Comparison of ENCODE assay signal across 9 mouse cellular contexts in the genomic region with DNA sequence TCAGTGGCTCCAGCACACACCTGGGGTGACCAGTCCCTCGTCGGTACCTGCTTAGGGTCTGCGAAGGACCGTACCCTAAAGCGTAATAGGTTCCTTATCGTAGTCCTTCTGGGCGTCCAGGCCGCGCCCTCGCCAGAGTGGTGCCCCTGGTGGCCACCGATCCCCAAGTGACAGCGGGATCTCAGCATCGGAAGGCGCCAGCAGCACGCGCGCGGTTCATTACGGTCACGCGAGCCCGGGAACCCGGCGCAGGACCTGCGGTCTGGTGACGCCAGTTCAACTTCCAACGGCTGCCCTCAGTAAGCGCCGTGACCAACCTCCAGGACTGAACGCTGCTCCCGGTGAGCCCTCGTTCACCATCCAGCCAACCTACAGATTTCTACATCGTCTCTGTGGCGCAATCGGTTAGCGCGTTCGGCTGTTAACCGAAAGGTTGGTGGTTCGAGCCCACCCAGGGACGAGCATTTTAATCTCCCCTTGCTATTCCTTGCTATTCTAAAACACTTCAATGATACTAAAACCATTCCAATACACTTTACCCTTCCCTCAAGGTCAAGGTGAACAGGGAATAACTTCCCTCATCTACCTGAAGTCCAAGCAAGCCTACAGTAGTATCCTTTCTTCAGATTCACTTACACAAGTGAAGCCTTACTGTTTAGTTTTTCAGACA. TPM values are rescaled to one million over a fixed set of nuclear protein-coding genes. Genes with fewer than 3 reads are reported as not detected.
DNase-seq lines count a peak whose midpoint lies in the region; ATAC-seq and TF ChIP-seq lines count a peak whose summit lies in the region.
"Had no signal": no experiment of that assay in that cellular context is flagged by ENCODE, and none has a peak within 500 bp of the region (broad histone marks: within the 10 kb centered on the region; RNA-seq: fewer than 3 reads in every experiment).

No protein-coding gene starts in this region.

- peak; percentile 94 for DNase-seq in heart, embryonic 10.5 days (ENCODE audit: low spot score)
- no peak for DNase-seq in heart, postnatal 25 days (ENCODE audit: low spot score)
- DNase-seq in G1E (ENCODE audit: low spot score): no peak
- no peak for DNase-seq in hindbrain, embryonic 14.5 days (ENCODE audit: low spot score)
- no peak for DNase-seq in cerebellum, adult 9-11 months

- peak overlapping the region; percentile 48 for H3K4me2 ChIP-seq in embryonic facial prominence, embryonic 15.5 days (replicated peaks)
- peak overlapping the region; percentile 36 for H3K4me2 ChIP-seq in hindbrain, embryonic 14.5 days (replicated peaks)
- peak overlapping the region; percentile 40 for H3K4me2 ChIP-seq in stomach, embryonic 14.5 days (replicated peaks; ENCODE audit: low read depth, low read length)

- ATAC-seq in G1E (ENCODE audit: extremely low read depth, insufficient number of reproducible peaks, low FRiP score, poor library complexity, severe bottlenecking): no peak
- peak; percentile 37; the same call in 1 of the 2 replicates for ATAC-seq in embryonic facial prominence, embryonic 15.5 days (ENCODE audit: insufficient number of reproducible peaks, low FRiP score, low TSS enrichment, low read depth)
- ATAC-seq in hindbrain, embryonic 14.5 days (ENCODE audit: low FRiP score): peak; percentile 43
- peak; percentile 47 for ATAC-seq in megakaryocyte, adult 5-6 weeks (ENCODE audit: poor library complexity, severe bottlenecking)
- peak; percentile 61; the same call in 1 of the 2 replicates for ATAC-seq in stomach, embryonic 14.5 days (ENCODE audit: insufficient number of reproducible peaks, insufficient read depth, low FRiP score, low read depth)

- H3K27me3 ChIP-seq in heart, embryonic 10.5 days (ENCODE audit: insufficient read depth, poor library complexity, severe bottlenecking): peaks cover 71% of the 10 kb centered on the region
- H3K27me3 ChIP-seq in G1E (ENCODE audit: insufficient read depth, low read length): peaks cover 26% of the 10 kb centered on the region
- peaks cover 93% of the 10 kb centered on the region for H3K27me3 ChIP-seq in embryonic facial prominence, embryonic 15.5 days
- H3K27me3 ChIP-seq in hindbrain, embryonic 14.5 days (ENCODE audit: control insufficient read depth, insufficient read depth, low read length): peaks cover 98% of the 10 kb centered on the region
- peaks cover 65% of the 10 kb centered on the region for H3K27me3 ChIP-seq in stomach, embryonic 14.5 days (ENCODE audit: control insufficient read depth, insufficient read depth, low read length)

- H3K4me3 ChIP-seq in heart, embryonic 10.5 days: peak overlapping the region; percentile 67
- peak overlapping the region; percentile 66 for H3K4me3 ChIP-seq in G1E (ENCODE audit: low read depth, low read length)
- H3K4me3 ChIP-seq in embryonic facial prominence, embryonic 15.5 days (replicated peaks): peak overlapping the region; percentile 32
- peak overlapping the region; percentile 18; the same call in 1 of the 2 replicates for H3K4me3 ChIP-seq in hindbrain, embryonic 14.5 days (replicated peaks; ENCODE audit: low read length)
- H3K4me3 ChIP-seq in stomach, embryonic 14.5 days (ENCODE audit: low read depth, low read length): peak overlapping the region; percentile 27
- H3K4me3 ChIP-seq: left cerebral cortex, adult 2 months had no signal

- intact Hi-C loops in heart, postnatal 25 days (cut with DNase I): no loop called here

- H3K36me3 ChIP-seq in heart, embryonic 10.5 days: no peaks in the 10 kb centered on the region
- no peaks in the 10 kb centered on the region for H3K36me3 ChIP-seq in G1E (replicated peaks)
- H3K36me3 ChIP-seq in embryonic facial prominence, embryonic 15.5 days: no peaks in the 10 kb centered on the region
- no peaks in the 10 kb centered on the region for H3K36me3 ChIP-seq in hindbrain, embryonic 14.5 days (replicated peaks; ENCODE audit: control insufficient read depth, insufficient read depth)
- H3K36me3 ChIP-seq in stomach, embryonic 14.5 days (ENCODE audit: control insufficient read depth, insufficient read depth, low read length): no peaks in the 10 kb centered on the region

- WGBS in heart, embryonic 10.5 days: under 1% methylated on average over 41 of the region's 41 CpGs
- under 1% methylated on average over 41 of the region's 41 CpGs for WGBS in embryonic facial prominence, embryonic 15.5 days
- WGBS in hindbrain, embryonic 14.5 days: under 1% methylated on average over 41 of the region's 41 CpGs
- under 1% methylated on average over 41 of the region's 41 CpGs for WGBS in stomach, embryonic 14.5 days

- no peak overlapping the region for H3K9ac ChIP-seq in embryonic facial prominence, embryonic 15.5 days
- H3K9ac ChIP-seq in hindbrain, embryonic 14.5 days: no peak overlapping the region
- H3K9ac ChIP-seq in stomach, embryonic 14.5 days (replicated peaks; ENCODE audit: low read depth, low read length): no peak overlapping the region

- no peaks in the 10 kb centered on the region for H3K9me3 ChIP-seq in heart, embryonic 10.5 days
- H3K9me3 ChIP-seq in G1E (replicated peaks): no peaks in the 10 kb centered on the region
- no peaks in the 10 kb centered on the region for H3K9me3 ChIP-seq in embryonic facial prominence, embryonic 15.5 days (replicated peaks)
- H3K9me3 ChIP-seq in hindbrain, embryonic 14.5 days (ENCODE audit: control insufficient read depth, low read length): no peaks in the 10 kb centered on the region
- no peaks in the 10 kb centered on the region for H3K9me3 ChIP-seq in stomach, embryonic 14.5 days (ENCODE audit: control insufficient read depth, low read depth, low read length)

- H3K4me1 ChIP-seq in heart, embryonic 10.5 days: peaks cover 22% of the 10 kb centered on the region
- peaks cover 13% of the 10 kb centered on the region for H3K4me1 ChIP-seq in G1E (ENCODE audit: insufficient read depth, low read depth, low read length)
- peaks cover 15% of the 10 kb centered on the region for H3K4me1 ChIP-seq in embryonic facial prominence, embryonic 15.5 days
- H3K4me1 ChIP-seq in hindbrain, embryonic 14.5 days (replicated peaks; ENCODE audit: control insufficient read depth, insufficient read depth, low read length): 0 out of 2 replicates have a peak, but pooled peaks cover 3% of the 10 kb centered on the region
- H3K4me1 ChIP-seq in stomach, embryonic 14.5 days (ENCODE audit: control insufficient read depth, insufficient read depth, low read length): no peaks in the 10 kb centered on the region

- TF ChIP-seq CTCF in G1E (IDR thresholded peaks at IDR 0.05; ENCODE audit: low read depth, low read length): no peak

- H3K27ac ChIP-seq in heart, embryonic 10.5 days: peak overlapping the region; percentile 76
- no peak overlapping the region for H3K27ac ChIP-seq in embryonic facial prominence, embryonic 15.5 days (replicated peaks)
- no peak overlapping the region for H3K27ac ChIP-seq in hindbrain, embryonic 14.5 days
- no peak overlapping the region for H3K27ac ChIP-seq in stomach, embryonic 14.5 days (ENCODE audit: low read length)
- H3K27ac ChIP-seq: left cerebral cortex, adult 2 months had no signal

RNA-seq across cellular contexts. Expression of gene BC107364, which starts 50.1 kb away (rescaled TPM):
- polyA plus RNA-seq in heart, embryonic 10.5 days (2016; fragmentation: Nextera tagmentation; extraction: Ambion mirVana): 0.49 TPM in 1 of 2 replicates, not detected in the other
- not detected for total RNA-seq in heart, postnatal 25 days (2021)
- total RNA-seq in G1E (2014; fragmentation: Nextera tagmentation): not detected in 2 replicates
- total RNA-seq in G1E (2017): 0.27 TPM in 1 of 2 replicates, not detected in the other
- polyA plus RNA-seq in G1E (2012): not detected in 2 replicates
- polyA plus RNA-seq in embryonic facial prominence, embryonic 15.5 days (2015; fragmentation: Nextera tagmentation; extraction: Ambion mirVana): 0.31 TPM in 1 of 2 replicates, not detected in the other
- not detected in 2 replicates for polyA plus RNA-seq in hindbrain, embryonic 14.5 days (2014; fragmentation: Nextera tagmentation; extraction: Ambion mirVana)
- not detected in 2 replicates for total RNA-seq in megakaryocyte, adult 5-6 weeks (2015)
- total RNA-seq in megakaryocyte, adult 5-6 weeks (2017): not detected in 2 replicates
- not detected in 2 replicates for polyA plus RNA-seq in stomach, embryonic 14.5 days (2014; fragmentation: Nextera tagmentation; extraction: Ambion mirVana)
- total RNA-seq: left cerebral cortex, adult 2 months had no signal
